In genomic region chr9:37347988-37348642, GRCm38 (mm10) we compare ENCODE assay signal across 8 mouse cellular contexts. TPM values are rescaled to one million over a fixed set of nuclear protein-coding genes. Genes with fewer than 3 reads are reported as not detected.
DNase-seq lines count a peak whose midpoint lies in the region; ATAC-seq and TF ChIP-seq lines count a peak whose summit lies in the region.

TSS of gene Ccdc15 (minus strand) at chr9:37348432.

- no peaks in the 10 kb centered on the region; the same call in 1 of the 2 replicates for H3K36me3 ChIP-seq in embryonic facial prominence, embryonic 13.5 days
- no peaks in the 10 kb centered on the region for H3K36me3 ChIP-seq in kidney, adult 2 months (ENCODE audit: control insufficient read depth, insufficient read depth, low read length)
- no peaks in the 10 kb centered on the region for H3K36me3 ChIP-seq in limb, embryonic 12.5 days
- H3K36me3 ChIP-seq in midbrain, embryonic 15.5 days (replicated peaks), result no peaks in the 10 kb centered on the region
- no peaks in the 10 kb centered on the region; the same call in 1 of the 2 replicates for H3K36me3 ChIP-seq in spleen, adult 2 months (ENCODE audit: control insufficient read depth, insufficient read depth, low read length)

- H3K9ac ChIP-seq in embryonic facial prominence, embryonic 13.5 days, result peak within 1 kb of the TSS; percentile 91
- H3K9ac ChIP-seq in limb, embryonic 12.5 days (replicated peaks), result peak within 1 kb of the TSS; percentile 85
- peak within 1 kb of the TSS; percentile 77 for H3K9ac ChIP-seq in midbrain, embryonic 15.5 days

- no peaks in the 10 kb centered on the region for H3K27me3 ChIP-seq in embryonic facial prominence, embryonic 13.5 days
- no peaks in the 10 kb centered on the region for H3K27me3 ChIP-seq in kidney, adult 2 months (replicated peaks; ENCODE audit: control insufficient read depth, insufficient read depth, low read length)
- H3K27me3 ChIP-seq in limb, embryonic 12.5 days, result no peaks in the 10 kb centered on the region; the same call in 1 of the 2 replicates
- no peaks in the 10 kb centered on the region for H3K27me3 ChIP-seq in midbrain, embryonic 15.5 days (replicated peaks)
- no peaks in the 10 kb centered on the region for H3K27me3 ChIP-seq in spleen, adult 2 months (ENCODE audit: control insufficient read depth, insufficient read depth, low read length)

- H3K4me1 ChIP-seq in embryonic facial prominence, embryonic 13.5 days, result peaks cover 10% of the 10 kb centered on the region; the same call in 1 of the 2 replicates
- no peaks in the 10 kb centered on the region; the same call in 1 of the 2 replicates for H3K4me1 ChIP-seq in kidney, adult 2 months (ENCODE audit: control insufficient read depth, insufficient read depth, low read length)
- H3K4me1 ChIP-seq in limb, embryonic 12.5 days (replicated peaks), result peaks cover 11% of the 10 kb centered on the region
- H3K4me1 ChIP-seq in midbrain, embryonic 15.5 days, result peaks cover 19% of the 10 kb centered on the region
- no peaks in the 10 kb centered on the region for H3K4me1 ChIP-seq in spleen, adult 2 months (ENCODE audit: control insufficient read depth, insufficient read depth, insufficient read length)

- ATAC-seq in embryonic facial prominence, embryonic 13.5 days (ENCODE audit: insufficient number of reproducible peaks, insufficient read depth, low FRiP score, low TSS enrichment, low read depth), result peak; percentile 98
- peak; percentile 98 for ATAC-seq in limb, embryonic 12.5 days (ENCODE audit: insufficient number of reproducible peaks, insufficient read depth, low FRiP score, low TSS enrichment, low read depth)
- peak; percentile 100 for ATAC-seq in midbrain, embryonic 15.5 days (replicated peaks)

- H3K27ac ChIP-seq in embryonic facial prominence, embryonic 13.5 days, result peak within 1 kb of the TSS; percentile 94
- H3K27ac ChIP-seq in kidney, adult 2 months (ENCODE audit: insufficient read depth, low read depth, low read length), result peak within 1 kb of the TSS; percentile 91
- H3K27ac ChIP-seq in limb, embryonic 12.5 days, result peak within 1 kb of the TSS; percentile 91
- peak within 1 kb of the TSS; percentile 90 for H3K27ac ChIP-seq in midbrain, embryonic 15.5 days
- H3K27ac ChIP-seq in spleen, adult 2 months (ENCODE audit: insufficient read depth, low read length), result peak within 1 kb of the TSS; percentile 86

- TF ChIP-seq POLR2A in kidney, adult 2 months (IDR thresholded peaks at IDR 0.05; ENCODE audit: low read depth, low read length), result peak; percentile 72
- peak; percentile 84 for TF ChIP-seq POLR2A in spleen, adult 2 months (IDR thresholded peaks at IDR 0.05; ENCODE audit: low read depth, low read length)

- H3K4me3 ChIP-seq in embryonic facial prominence, embryonic 13.5 days, result peak within 1 kb of the TSS; percentile 84
- peak within 1 kb of the TSS; percentile 95 for H3K4me3 ChIP-seq in kidney, adult 2 months (ENCODE audit: insufficient read depth, low read depth, low read length)
- H3K4me3 ChIP-seq in limb, embryonic 12.5 days (replicated peaks), result peak within 1 kb of the TSS; percentile 73
- peak within 1 kb of the TSS; percentile 88 for H3K4me3 ChIP-seq in midbrain, embryonic 15.5 days
- peak within 1 kb of the TSS; percentile 86 for H3K4me3 ChIP-seq in spleen, adult 2 months (ENCODE audit: extremely low read depth, insufficient read depth, insufficient read length)

- no peak for TF ChIP-seq CTCF in kidney, adult 2 months (conservative IDR thresholded peaks at IDR 0.05; ENCODE audit: insufficient read depth, insufficient read length, low read depth, low read length)
- no peak for TF ChIP-seq CTCF in spleen, adult 2 months (IDR thresholded peaks at IDR 0.05; ENCODE audit: extremely low read depth, insufficient read depth, insufficient read length, insufficient replicate concordance)

- DNase-seq in 3134 (ENCODE audit: extremely low read depth, insufficient read length, low spot score), result peak; percentile 94
- DNase-seq in adrenal gland, postnatal 36 days, result peak; percentile 98 to 99
- DNase-seq in heart, adult 18-20 months, result peak; percentile 98
- DNase-seq in kidney, adult 2 months, result peak; percentile 98
- peak; percentile 95 to 96 for DNase-seq in spleen, adult 2 months (ENCODE audit: low read depth in 1 of 2, low spot score in 2 of 2)

- no peaks in the 10 kb centered on the region for H3K9me3 ChIP-seq in embryonic facial prominence, embryonic 13.5 days
- H3K9me3 ChIP-seq in limb, embryonic 12.5 days, result no peaks in the 10 kb centered on the region
- no peaks in the 10 kb centered on the region for H3K9me3 ChIP-seq in midbrain, embryonic 15.5 days

- under 1% methylated on average over 41 of the region's 41 CpGs for WGBS in embryonic facial prominence, embryonic 13.5 days
- under 1% methylated on average over 41 of the region's 41 CpGs for WGBS in kidney, adult 2 months
- WGBS in limb, embryonic 12.5 days, result under 1% methylated on average over 41 of the region's 41 CpGs
- under 1% methylated on average over 40 of the region's 41 CpGs for WGBS in midbrain, embryonic 15.5 days
- under 1% methylated on average over 41 of the region's 41 CpGs for WGBS in spleen, adult 2 months

- H3K4me2 ChIP-seq in embryonic facial prominence, embryonic 13.5 days, result peak within 1 kb of the TSS; percentile 83
- peak within 1 kb of the TSS; percentile 85 for H3K4me2 ChIP-seq in limb, embryonic 12.5 days
- peak within 1 kb of the TSS; percentile 82 for H3K4me2 ChIP-seq in midbrain, embryonic 15.5 days

RNA-seq across cellular contexts. Expression of gene Ccdc15, which starts in this region (rescaled TPM):
- 1 to 10 TPM; 2.1 TPM for total RNA-seq in adrenal gland, postnatal 36 days (2021)
- 8.9 and 10.3 TPM in 2 replicates for polyA plus RNA-seq in embryonic facial prominence, embryonic 13.5 days (2015; fragmentation: Nextera tagmentation; extraction: Ambion mirVana)
- 1 to 10 TPM; 1.5 to 2.1 TPM for total RNA-seq in heart, adult 18-20 months (2021)
- polyA plus RNA-seq in kidney, adult 2 months (2012; rRNA removed), result 0.64 TPM in 2 replicates
- 8.1 and 8.5 TPM in 2 replicates for polyA plus RNA-seq in limb, embryonic 12.5 days (2016; fragmentation: Nextera tagmentation; extraction: Ambion mirVana)
- 7.9 and 8.7 TPM in 2 replicates for polyA plus RNA-seq in midbrain, embryonic 15.5 days (2015; fragmentation: Nextera tagmentation; extraction: Ambion mirVana)
- polyA plus RNA-seq in spleen, adult 2 months (2012; rRNA removed), result 1.4 and 3.2 TPM in 2 replicates

Comparison
In these comparisons a context has a peak if more than half of its experiments do, and no peak if none do; other contexts are left out.
1. Peak in every context shown above with its lines: DNase-seq, ATAC-seq, H3K4me3 ChIP-seq and H3K27ac ChIP-seq.
2. Peak in DNase-seq, H3K4me3 ChIP-seq and H3K27ac ChIP-seq in kidney, adult 2 months; RNA of the gene not detected or under 1 TPM.